Mouse (Mus musculus) cerebellum, adult 2 months (tissue): ENCODE results near the gene Insig2.

Source experiments
- CTCF ChIP-seq: fragments of 200-500 bp; IDR thresholded peaks from 2 replicates; pipeline ENCODE4 v1.5.1; 2011; ENCODE audit warnings: low read depth, mild to moderate bottlenecking, control low read depth, low read length, moderate library complexity, borderline replicate concordance; ENCODE audit not compliant: insufficient read depth
- POLR2A ChIP-seq: fragments of 200-500 bp; IDR thresholded peaks from 2 replicates; pipeline ENCODE4 v1.6.1; 2011; ENCODE audit warnings: low read length, control low read depth, borderline replicate concordance; ENCODE audit not compliant: insufficient read depth

GRCm38 (mm10) chr1:121372656-121373055, 40.3 kb upstream of the Insig2 start:
- TF ChIP-seq POLR2A (no peak), CTCF (no peak)
